Mouse (Mus musculus) small intestine, adult 2 months (tissue): ENCODE data around the gene Ifna6. TPM values are rescaled to one million over a fixed set of nuclear protein-coding genes. Genes with fewer than 3 reads are reported as not detected.

Experiments
- H3K27ac ChIP-seq: fragments of 200-500 bp; 2 replicates; pipeline ENCODE4 v1.5.1; 2012; ENCODE audit warnings: low read depth, low read length, control low read depth, inconsistent platforms; ENCODE audit not compliant: insufficient read depth
- H3K27me3 ChIP-seq: fragments of 200-500 bp; 2 replicates; pipeline ENCODE4 v1.6.1; 2012; ENCODE audit warnings: mild to moderate bottlenecking, moderate library complexity, low read length, inconsistent platforms; ENCODE audit not compliant: control insufficient read depth, insufficient read depth
- H3K36me3 ChIP-seq: fragments of 200-500 bp; 2 replicates; pipeline ENCODE4 v1.6.1; 2012; ENCODE audit warnings: mild to moderate bottlenecking, low read length, control low read depth, inconsistent platforms; ENCODE audit not compliant: control insufficient read depth, insufficient read depth
- H3K4me1 ChIP-seq: fragments of 200-500 bp; 2 replicates; pipeline ENCODE4 v1.6.1; 2012; ENCODE audit warnings: low read length, inconsistent platforms, mixed read lengths; ENCODE audit not compliant: control insufficient read depth, insufficient read depth, insufficient read length
- H3K4me3 ChIP-seq: fragments of 200-500 bp; 2 replicates; pipeline ENCODE4 v1.5.1; 2012; ENCODE audit warnings: low read depth, mild to moderate bottlenecking, control low read depth, inconsistent platforms, low read length, moderate library complexity
- CTCF ChIP-seq: fragments of 200-500 bp; IDR thresholded peaks from 2 replicates; pipeline ENCODE4 v1.5.1; 2012; ENCODE audit warnings: low read depth, mild to moderate bottlenecking, control low read depth, inconsistent platforms, low read length, moderate library complexity, mixed read lengths; ENCODE audit not compliant: insufficient replicate concordance, insufficient read length; ENCODE audit errors: extremely low read depth
- POLR2A ChIP-seq: fragments of 200-500 bp; IDR thresholded peaks from 2 replicates; pipeline ENCODE4 v1.6.1; 2012; ENCODE audit warnings: low read depth, mild to moderate bottlenecking, control low read depth, inconsistent platforms, low read length, moderate library complexity
- WGBS: fragments of 180-500 bp; shearing (Covaris S2); methylation state at CpG from one replicate; pipeline ENCODE4 v1.1.7; 2018; 5-methylcytosine and 5-hydroxymethylcytosine counted together
- polyA plus RNA-seq: library from polyadenylated mRNA; depleted of rRNA; stranded (reverse); fragments of >200 nt; gene quantifications from 2 replicates; pipeline ENCODE4 v1.2.3, GENCODE M21; 2012

Gene Ifna6
- polyA plus RNA-seq, 1 experiment, result not detected

DNA sequence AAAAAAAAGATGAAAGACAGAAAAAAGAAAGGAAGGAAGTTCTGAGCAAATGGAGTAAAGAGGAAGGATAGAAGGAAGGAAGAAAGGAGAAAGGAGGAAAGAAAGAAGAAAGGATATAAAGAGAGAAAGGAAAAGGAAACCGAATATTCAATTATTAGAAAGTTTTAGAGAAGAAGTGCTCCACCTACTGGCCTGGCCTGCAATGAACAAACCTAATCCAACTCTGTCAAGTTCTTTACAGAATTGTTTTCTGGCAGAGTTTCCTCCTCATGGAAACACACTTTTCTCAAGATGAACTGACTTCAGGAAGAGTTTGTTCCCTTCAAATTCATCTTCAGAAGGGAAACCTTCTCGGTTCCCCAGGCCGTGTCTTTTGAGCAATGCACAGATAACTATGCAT, 11.6 kb downstream of the Ifna6 start:
- TF ChIP-seq POLR2A (no peak), CTCF (no peak)
- 35% methylated on average over 3 of the region's 3 CpGs for WGBS
- Histone ChIP-seq H3K36me3 (no peaks in the 10 kb centered on the region), H3K27ac (no peak overlapping the region), H3K27me3 (peaks cover 3% of the 10 kb centered on the region; the same call in 1 of the 2 replicates), H3K4me3 (no peak overlapping the region), H3K4me1 (0 out of 2 replicates have a peak, but pooled peaks cover 2% of the 10 kb centered on the region)

DNA sequence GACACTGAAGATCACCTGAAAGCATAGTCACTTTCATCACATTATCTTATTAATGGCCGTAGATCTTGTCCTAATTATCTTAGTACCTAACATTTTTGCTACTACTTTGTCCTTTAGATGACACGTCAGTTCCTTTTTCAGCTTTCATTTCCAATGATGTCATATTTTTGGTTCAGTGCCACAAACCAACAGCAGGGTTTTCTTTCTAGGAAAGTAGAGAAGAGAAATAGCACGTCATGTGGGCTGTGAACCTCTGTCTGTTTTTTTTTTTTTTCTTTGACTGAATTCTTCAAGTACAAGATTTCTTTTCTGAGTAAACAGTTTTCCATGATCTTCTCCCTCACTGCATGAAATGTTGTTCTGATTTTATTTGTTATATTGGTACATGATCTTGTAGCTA, 12.8 kb downstream of the Ifna6 start:
- Histone ChIP-seq H3K4me3 (no peak overlapping the region), H3K27me3 (peaks cover 3% of the 10 kb centered on the region; the same call in 1 of the 2 replicates), H3K4me1 (0 out of 2 replicates have a peak, but pooled peaks cover 2% of the 10 kb centered on the region), H3K36me3 (no peaks in the 10 kb centered on the region), H3K27ac (no peak overlapping the region)
- 59% methylated on average over 3 of the region's 3 CpGs for WGBS
- no peak for TF ChIP-seq POLR2A
- TF ChIP-seq CTCF, result no peak

DNA sequence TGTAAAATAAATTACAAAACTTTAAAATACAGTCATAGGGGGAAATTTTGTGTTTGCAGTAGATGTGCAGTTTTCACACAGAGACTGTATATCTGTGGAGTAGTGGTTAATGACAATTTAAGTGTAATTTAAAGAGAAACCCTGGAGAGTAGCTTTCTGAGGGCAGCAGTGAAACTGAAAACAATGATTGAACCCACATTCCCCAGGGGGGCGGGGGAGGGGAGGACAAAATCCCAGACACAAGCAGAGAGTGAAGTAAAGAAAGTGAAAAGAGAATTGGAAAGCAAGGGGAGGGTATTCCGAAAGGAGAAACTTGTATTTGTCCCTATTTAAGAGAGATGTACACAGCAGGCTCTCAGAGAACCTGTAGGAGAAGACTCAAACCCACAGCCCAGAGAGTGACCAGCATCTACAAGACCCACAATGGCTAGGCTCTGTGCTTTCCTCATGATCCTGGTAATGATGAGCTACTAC, 14.3 kb downstream of the Ifna6 start, which contains the start of gene Ifna4:
Ifna4 (plus strand) TSS at position 424 of the 474 bp plus-strand sequence.
- 0 out of 2 replicates have a peak, but pooled peaks cover 2% of the 10 kb centered on the region for H3K4me1 ChIP-seq

DNA sequence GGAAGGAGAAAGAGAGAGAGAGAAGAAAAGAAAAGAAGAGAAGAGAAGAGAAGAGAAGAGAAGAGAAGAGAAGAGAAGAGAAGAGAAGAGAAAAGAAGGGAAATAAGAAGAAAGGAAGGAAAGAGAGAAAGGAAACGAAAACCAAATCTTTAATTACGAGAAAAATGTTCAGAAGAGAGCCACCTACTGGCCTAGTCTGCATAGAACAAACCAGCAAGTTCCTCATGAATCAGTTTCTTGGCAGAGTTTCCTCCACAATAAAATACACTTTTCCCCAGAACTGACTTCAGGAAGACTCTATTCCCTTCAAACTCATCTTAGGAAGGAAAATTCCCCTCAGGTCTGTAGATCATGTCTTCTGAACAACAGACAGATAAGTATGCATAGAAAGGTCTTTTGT, 18.1 kb downstream of the Ifna6 start:
- no peaks in the 10 kb centered on the region for H3K36me3 ChIP-seq
- no peak overlapping the region for H3K27ac ChIP-seq
- peaks cover 3% of the 10 kb centered on the region; the same call in 1 of the 2 replicates for H3K27me3 ChIP-seq
- H3K4me3 ChIP-seq, result no peak overlapping the region
- 0 out of 2 replicates have a peak, but pooled peaks cover 2% of the 10 kb centered on the region for H3K4me1 ChIP-seq
- WGBS, result 37% methylated on average over 2 of the region's 2 CpGs
- TF ChIP-seq POLR2A, result no peak
- no peak for TF ChIP-seq CTCF

More for the DNA sequence above, 14.3 kb downstream of the Ifna6 start, which contains the start of gene Ifna4:
- WGBS, result 61% methylated on average over 2 of the region's 2 CpGs
- H3K27ac ChIP-seq, result no peak within 1 kb of the TSS
- H3K36me3 ChIP-seq, result no peaks in the 10 kb centered on the region
- H3K27me3 ChIP-seq, result peaks cover 3% of the 10 kb centered on the region; the same call in 1 of the 2 replicates
- H3K4me3 ChIP-seq, result no peak within 1 kb of the TSS
- TF ChIP-seq CTCF, result no peak
- no peak for TF ChIP-seq POLR2A

DNA sequence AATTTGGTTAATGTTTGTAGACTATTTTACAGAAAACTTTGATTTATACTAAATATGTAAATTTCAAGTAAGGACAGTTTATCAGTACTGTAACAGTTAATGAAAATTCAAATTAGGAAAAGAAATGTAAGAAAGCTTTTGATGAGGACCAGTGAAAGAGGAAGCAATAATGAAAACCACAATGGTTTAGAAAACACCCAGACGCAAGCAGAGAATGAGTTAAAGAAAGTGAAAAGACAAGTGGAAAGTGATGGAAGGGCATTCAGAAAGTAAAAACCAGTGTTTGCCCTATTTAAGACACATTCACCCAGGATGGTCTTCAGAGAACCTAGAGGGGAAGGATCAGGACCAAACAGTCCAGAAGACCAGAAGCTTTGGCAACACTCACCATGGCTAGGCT, 22.5 kb downstream of the Ifna6 start, which contains the start of gene Ifna1:
Ifna1 (plus strand) TSS at position 390 of the 400 bp plus-strand sequence.
- Histone ChIP-seq H3K27ac (no peak within 1 kb of the TSS), H3K36me3 (no peaks in the 10 kb centered on the region), H3K4me1 (no peaks in the 10 kb centered on the region), H3K27me3 (no peaks in the 10 kb centered on the region), H3K4me3 (no peak within 1 kb of the TSS)
- 69% methylated on average over 1 of the region's 1 CpGs for WGBS
- TF ChIP-seq POLR2A (no peak), CTCF (no peak)

DNA sequence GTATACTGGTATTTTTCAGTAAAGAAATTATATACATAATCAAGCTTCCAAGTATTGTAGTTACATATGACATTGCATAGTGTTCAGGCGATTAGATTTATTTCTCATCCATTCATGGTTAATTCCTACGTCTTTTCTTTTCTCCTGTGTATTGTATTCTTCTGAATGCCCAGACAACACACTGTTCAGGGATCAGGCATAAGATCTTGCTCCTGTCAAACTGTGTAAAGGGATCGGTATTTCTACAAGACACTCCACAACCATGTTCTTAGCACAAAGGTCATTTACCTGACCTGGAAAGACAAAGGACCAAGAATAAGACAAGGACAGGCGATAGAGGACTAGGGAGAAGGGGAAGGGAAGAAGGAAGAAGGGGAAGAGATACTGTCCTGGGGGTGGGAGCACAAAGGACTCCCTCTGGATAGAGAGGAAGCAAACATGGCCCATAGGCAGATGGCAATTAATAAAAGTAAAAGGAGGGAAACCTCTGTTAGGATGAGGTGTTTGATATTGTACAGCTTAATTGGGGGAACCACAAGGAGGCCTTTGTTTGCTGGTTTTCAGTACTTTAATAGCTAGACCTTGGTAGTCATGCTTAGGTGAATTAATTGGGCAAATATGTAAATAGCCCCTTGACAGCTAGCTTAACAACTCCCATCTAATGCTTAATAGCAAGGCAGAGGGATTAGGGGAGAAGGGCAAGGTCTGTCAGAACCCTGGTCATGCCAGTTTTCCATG, 24.0 kb downstream of the Ifna6 start:
- Histone ChIP-seq H3K27ac (no peak overlapping the region), H3K27me3 (no peaks in the 10 kb centered on the region), H3K4me3 (no peak overlapping the region), H3K4me1 (no peaks in the 10 kb centered on the region), H3K36me3 (no peaks in the 10 kb centered on the region)
- 68% methylated on average over 4 of the region's 4 CpGs for WGBS
- no peak for TF ChIP-seq POLR2A
- TF ChIP-seq CTCF, result no peak

DNA sequence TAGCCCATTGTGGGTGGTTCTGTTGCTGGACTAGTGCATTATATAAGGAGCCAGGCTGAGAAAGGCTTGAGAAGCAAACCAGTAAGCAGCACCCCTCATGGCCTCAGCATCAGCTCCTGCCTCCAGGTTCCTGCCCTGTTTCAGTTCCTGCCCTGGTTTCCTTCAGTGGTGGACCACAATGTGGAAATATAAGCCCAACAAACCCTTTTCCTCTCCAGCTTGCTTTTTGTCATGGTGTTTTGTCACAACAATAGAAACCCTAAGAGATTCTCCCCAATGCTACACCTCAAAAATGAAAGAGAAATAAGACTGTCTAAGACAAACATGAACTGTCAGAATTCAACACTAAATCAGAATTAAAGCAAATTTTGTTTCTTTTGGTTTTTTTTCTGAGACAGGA, 32.0 kb downstream of the Ifna6 start:
- Histone ChIP-seq H3K36me3 (no peaks in the 10 kb centered on the region), H3K4me1 (no peaks in the 10 kb centered on the region; the same call in 1 of the 2 replicates), H3K4me3 (no peak overlapping the region), H3K27me3 (no peaks in the 10 kb centered on the region), H3K27ac (no peak overlapping the region)
- no peak for TF ChIP-seq POLR2A
- TF ChIP-seq CTCF, result no peak
